Mouse (Mus musculus): Measurements from ENCODE around the gene Usp16. TPM values are rescaled to one million over a fixed set of nuclear protein-coding genes. Genes with fewer than 3 reads are reported as not detected.

Usp16 gene
- polyA plus RNA-seq, 1 experiment: 48.6 TPM

DNA sequence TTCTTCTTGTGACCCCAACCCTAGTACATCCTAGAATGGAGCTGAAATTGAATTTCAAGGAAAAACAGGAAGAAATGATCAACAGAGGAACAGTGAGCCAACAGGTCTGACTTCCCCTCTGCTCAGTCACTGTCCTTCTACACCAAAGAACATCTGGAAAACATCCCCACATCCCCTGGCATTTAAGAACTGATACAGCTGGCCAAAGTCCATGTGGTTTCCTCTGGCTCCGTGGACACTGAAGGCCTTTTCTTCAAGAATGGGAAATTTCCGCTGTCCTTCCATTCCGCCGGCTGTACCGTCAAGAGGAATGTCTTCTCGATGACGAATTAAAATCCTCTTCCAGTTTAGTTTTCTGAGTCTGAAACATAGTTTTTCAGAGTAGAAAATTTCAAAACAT is 20.2 kb upstream of the Usp16 start:
- H3K4me3 ChIP-seq (ENCODE audit: low read depth, low read length): no peak overlapping the region
- H3K4me1 ChIP-seq (ENCODE audit: control insufficient read depth, insufficient read depth, low read length): no peaks in the 10 kb centered on the region
- H3K27ac ChIP-seq (ENCODE audit: insufficient read depth, low read length): no peak overlapping the region
- TF ChIP-seq POLR2A (IDR thresholded peaks at IDR 0.05; ENCODE audit: insufficient read depth, low read length) (no peak), CTCF (IDR thresholded peaks at IDR 0.05; ENCODE audit: low read depth, low read length) (no peak), EP300 (IDR thresholded peaks at IDR 0.05; ENCODE audit: insufficient read depth, low read depth, low read length) (no peak)
- H3K36me3 ChIP-seq (ENCODE audit: control insufficient read depth, insufficient read depth, low read length, poor library complexity, severe bottlenecking): no peaks in the 10 kb centered on the region
- H3K9me3 ChIP-seq (replicated peaks; ENCODE audit: control insufficient read depth, insufficient read depth, low read length, poor library complexity, severe bottlenecking): no peaks in the 10 kb centered on the region
- H3K9ac ChIP-seq (ENCODE audit: low read depth, poor library complexity, severe bottlenecking): no peak overlapping the region
- no peaks in the 10 kb centered on the region for H3K27me3 ChIP-seq (ENCODE audit: control insufficient read depth, insufficient read depth, low read length, poor library complexity, severe bottlenecking)

- Histone ChIP-seq H3K27me3 (ENCODE audit: control insufficient read depth, insufficient read depth, low read length, poor library complexity, severe bottlenecking) (no peaks in the 10 kb centered on the region), H3K4me1 (ENCODE audit: control insufficient read depth, insufficient read depth, low read length) (no peaks in the 10 kb centered on the region), H3K4me3 (ENCODE audit: low read depth, low read length) (no peak overlapping the region), H3K27ac (ENCODE audit: insufficient read depth, low read length) (no peak overlapping the region), H3K9ac (ENCODE audit: low read depth, poor library complexity, severe bottlenecking) (no peak overlapping the region), H3K36me3 (ENCODE audit: control insufficient read depth, insufficient read depth, low read length, poor library complexity, severe bottlenecking) (no peaks in the 10 kb centered on the region), H3K9me3 (replicated peaks; ENCODE audit: control insufficient read depth, insufficient read depth, low read length, poor library complexity, severe bottlenecking) (no peaks in the 10 kb centered on the region)
- TF ChIP-seq POLR2A (IDR thresholded peaks at IDR 0.05; ENCODE audit: insufficient read depth, low read length) (no peak), EP300 (IDR thresholded peaks at IDR 0.05; ENCODE audit: insufficient read depth, low read depth, low read length) (no peak), CTCF (IDR thresholded peaks at IDR 0.05; ENCODE audit: low read depth, low read length) (no peak)
These were observed 19.6 kb upstream of the Usp16 start for GRCm38 (mm10) chr16:87434946-87435345.

- Histone ChIP-seq H3K27me3 (ENCODE audit: control insufficient read depth, insufficient read depth, low read length, poor library complexity, severe bottlenecking) (no peaks in the 10 kb centered on the region), H3K27ac (ENCODE audit: insufficient read depth, low read length) (no peak overlapping the region), H3K36me3 (ENCODE audit: control insufficient read depth, insufficient read depth, low read length, poor library complexity, severe bottlenecking) (no peaks in the 10 kb centered on the region), H3K4me1 (ENCODE audit: control insufficient read depth, insufficient read depth, low read length) (no peaks in the 10 kb centered on the region), H3K9me3 (replicated peaks; ENCODE audit: control insufficient read depth, insufficient read depth, low read length, poor library complexity, severe bottlenecking) (no peaks in the 10 kb centered on the region), H3K9ac (ENCODE audit: low read depth, poor library complexity, severe bottlenecking) (0 out of 2 replicates have a peak overlapping the region, but pooled peaks have one; percentile 4), H3K4me3 (ENCODE audit: low read depth, low read length) (peak overlapping the region; percentile 46)
- TF ChIP-seq CTCF (IDR thresholded peaks at IDR 0.05; ENCODE audit: low read depth, low read length): no peak
- TF ChIP-seq EP300 (IDR thresholded peaks at IDR 0.05; ENCODE audit: insufficient read depth, low read depth, low read length): peak; percentile 47; the same call in 1 of the 2 replicates
These were observed 18.9 kb upstream of the Usp16 start for GRCm38 (mm10) chr16:87435411-87436205.

GRCm38 (mm10) chr16:87437096-87437495 is 17.4 kb upstream of the Usp16 start:
- Histone ChIP-seq H3K36me3 (ENCODE audit: control insufficient read depth, insufficient read depth, low read length, poor library complexity, severe bottlenecking) (no peaks in the 10 kb centered on the region), H3K27me3 (ENCODE audit: control insufficient read depth, insufficient read depth, low read length, poor library complexity, severe bottlenecking) (no peaks in the 10 kb centered on the region), H3K4me1 (ENCODE audit: control insufficient read depth, insufficient read depth, low read length) (no peaks in the 10 kb centered on the region), H3K4me3 (ENCODE audit: low read depth, low read length) (peak overlapping the region; percentile 36), H3K9me3 (replicated peaks; ENCODE audit: control insufficient read depth, insufficient read depth, low read length, poor library complexity, severe bottlenecking) (no peaks in the 10 kb centered on the region), H3K27ac (ENCODE audit: insufficient read depth, low read length) (no peak overlapping the region), H3K9ac (ENCODE audit: low read depth, poor library complexity, severe bottlenecking) (no peak overlapping the region)
- TF ChIP-seq POLR2A (IDR thresholded peaks at IDR 0.05; ENCODE audit: insufficient read depth, low read length) (no peak), CTCF (IDR thresholded peaks at IDR 0.05; ENCODE audit: low read depth, low read length) (no peak)

DNA sequence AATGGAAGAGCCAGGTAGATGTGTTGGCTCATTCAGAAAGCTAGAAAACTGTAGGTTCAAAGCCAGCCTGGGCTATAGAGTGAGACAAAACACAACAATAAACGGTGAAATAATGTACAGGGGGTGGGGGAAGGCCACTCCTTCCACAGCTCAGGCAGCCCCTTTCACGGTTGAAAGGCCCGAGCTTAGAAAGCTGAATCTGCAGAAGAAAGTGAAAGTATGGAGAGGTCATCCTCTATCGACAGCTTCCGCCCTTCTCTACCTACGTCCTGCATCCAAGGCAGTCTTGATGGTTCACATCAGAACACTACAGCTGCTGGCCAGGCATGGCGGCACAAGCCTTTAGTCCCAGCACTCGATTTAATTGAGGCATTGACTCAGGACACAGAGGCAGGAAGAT is 15.8 kb upstream of the Usp16 start:
- H3K27ac ChIP-seq (ENCODE audit: insufficient read depth, low read length): no peak overlapping the region
- no peaks in the 10 kb centered on the region for H3K27me3 ChIP-seq (ENCODE audit: control insufficient read depth, insufficient read depth, low read length, poor library complexity, severe bottlenecking)
- TF ChIP-seq POLR2A (IDR thresholded peaks at IDR 0.05; ENCODE audit: insufficient read depth, low read length) (no peak), EP300 (IDR thresholded peaks at IDR 0.05; ENCODE audit: insufficient read depth, low read depth, low read length) (no peak), CTCF (IDR thresholded peaks at IDR 0.05; ENCODE audit: low read depth, low read length) (no peak)
- H3K4me3 ChIP-seq (ENCODE audit: low read depth, low read length): no peak overlapping the region
- H3K36me3 ChIP-seq (ENCODE audit: control insufficient read depth, insufficient read depth, low read length, poor library complexity, severe bottlenecking): no peaks in the 10 kb centered on the region
- no peaks in the 10 kb centered on the region for H3K4me1 ChIP-seq (ENCODE audit: control insufficient read depth, insufficient read depth, low read length)
- H3K9me3 ChIP-seq (replicated peaks; ENCODE audit: control insufficient read depth, insufficient read depth, low read length, poor library complexity, severe bottlenecking): no peaks in the 10 kb centered on the region
- no peak overlapping the region for H3K9ac ChIP-seq (ENCODE audit: low read depth, poor library complexity, severe bottlenecking)

DNA sequence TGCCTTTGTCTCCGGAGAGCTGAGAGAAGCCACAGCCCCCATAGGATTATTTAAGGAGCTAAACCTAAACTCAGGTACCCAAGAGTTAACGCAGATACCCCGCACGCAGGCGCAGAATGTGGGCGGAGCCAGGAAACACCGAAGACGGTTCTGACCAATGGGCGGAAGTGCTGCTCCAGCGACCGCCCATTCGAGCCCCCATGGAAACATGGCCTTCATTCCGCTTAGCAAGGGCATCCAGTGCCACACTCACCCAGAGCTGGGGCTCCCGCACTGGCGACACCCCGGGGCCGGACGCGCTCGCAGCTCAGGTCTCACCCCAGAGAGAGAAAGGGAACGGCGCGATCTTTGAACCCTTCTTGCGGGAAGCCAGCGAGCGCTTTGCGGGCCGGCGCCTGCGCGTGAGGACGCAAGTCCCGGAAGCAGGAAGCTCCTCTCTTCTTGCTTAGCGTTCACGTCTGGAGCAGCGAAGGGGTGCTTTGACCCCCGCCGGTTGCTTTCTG is 14.3 kb upstream of the Usp16 start, which contains the start of gene Rwdd2b:
Rwdd2b (minus strand) TSS at position 390 of the 503 bp plus-strand sequence.
- no peaks in the 10 kb centered on the region for H3K4me1 ChIP-seq (ENCODE audit: control insufficient read depth, insufficient read depth, low read length)
- peak within 1 kb of the TSS; percentile 93 for H3K4me3 ChIP-seq (ENCODE audit: low read depth, low read length)
- no peak for TF ChIP-seq POLR2A (IDR thresholded peaks at IDR 0.05; ENCODE audit: insufficient read depth, low read length)
- peak within 1 kb of the TSS; percentile 61 for H3K9ac ChIP-seq (ENCODE audit: low read depth, poor library complexity, severe bottlenecking)
- no peaks in the 10 kb centered on the region for H3K36me3 ChIP-seq (ENCODE audit: control insufficient read depth, insufficient read depth, low read length, poor library complexity, severe bottlenecking)
- no peaks in the 10 kb centered on the region for H3K27me3 ChIP-seq (ENCODE audit: control insufficient read depth, insufficient read depth, low read length, poor library complexity, severe bottlenecking)
- peak within 1 kb of the TSS; percentile 67 for H3K27ac ChIP-seq (ENCODE audit: insufficient read depth, low read length)
- no peaks in the 10 kb centered on the region for H3K9me3 ChIP-seq (replicated peaks; ENCODE audit: control insufficient read depth, insufficient read depth, low read length, poor library complexity, severe bottlenecking)
